Mouse (Mus musculus): Measurements from ENCODE around the gene Arsa.

DNA sequence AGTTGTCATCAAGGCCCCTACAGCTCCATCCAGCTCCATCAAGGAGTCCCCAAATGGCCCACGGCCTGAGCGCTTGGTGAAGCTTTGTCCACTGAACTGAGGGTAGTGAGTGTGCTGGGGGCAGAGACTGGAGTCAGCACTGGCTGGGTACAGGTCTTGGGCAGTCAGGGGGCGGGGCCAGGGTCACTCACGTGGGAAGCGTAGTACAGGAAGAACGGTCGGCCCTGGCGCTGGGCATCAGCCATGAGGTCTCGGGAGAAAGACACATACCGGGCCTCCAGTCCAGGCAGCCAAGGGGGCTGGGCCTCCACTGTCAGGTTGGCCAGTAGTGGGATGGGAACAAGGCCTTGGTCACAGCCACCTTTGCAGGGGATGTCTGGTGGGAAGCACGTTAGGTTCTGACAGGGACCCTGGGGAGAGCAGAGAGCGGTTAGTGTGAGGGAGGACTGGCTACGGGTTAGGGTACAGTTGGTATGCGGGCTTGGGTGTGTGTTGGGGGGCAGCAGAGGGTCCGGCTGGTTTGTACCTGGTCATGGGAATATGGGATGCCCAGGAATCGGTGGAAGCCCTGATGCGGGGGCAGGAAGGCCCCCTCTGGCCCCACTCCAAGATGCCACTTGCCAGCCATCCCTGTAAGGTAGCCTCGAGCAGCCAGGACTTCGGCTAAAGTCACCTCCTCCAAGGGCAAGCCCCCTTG, 2.5 kb downstream of the Arsa start:
- no peak for TF ChIP-seq POLR2A (IDR thresholded peaks at IDR 0.05; ENCODE audit: insufficient read length, low read depth)
- no peak for TF ChIP-seq USF1 (IDR thresholded peaks at IDR 0.05; ENCODE audit: low read depth)
- TF ChIP-seq MAX (IDR thresholded peaks at IDR 0.05; ENCODE audit: low read depth) = no peak
- no peak for TF ChIP-seq SRF (IDR thresholded peaks at IDR 0.05; ENCODE audit: control insufficient read depth, insufficient read length, low read depth)
- TF ChIP-seq CEBPB (IDR thresholded peaks at IDR 0.05; ENCODE audit: insufficient read depth, poor library complexity, severe bottlenecking) = no peak
- no peak for TF ChIP-seq E2F4 (IDR thresholded peaks at IDR 0.05; ENCODE audit: insufficient read depth)
- TF ChIP-seq REST (IDR thresholded peaks at IDR 0.05; ENCODE audit: insufficient read depth, insufficient read length) = no peak
- TF ChIP-seq MYOD1 (IDR thresholded peaks at IDR 0.05; ENCODE audit: control insufficient read depth in 1 of 3, insufficient read length in 2 of 3, low read depth in 2 of 3) = no peak
- TF ChIP-seq TCF12 (IDR thresholded peaks at IDR 0.05; ENCODE audit: insufficient read depth, poor library complexity, severe bottlenecking) = no peak
